Comparison of ENCODE assay signal across 8 mouse cellular contexts in the genomic region with DNA sequence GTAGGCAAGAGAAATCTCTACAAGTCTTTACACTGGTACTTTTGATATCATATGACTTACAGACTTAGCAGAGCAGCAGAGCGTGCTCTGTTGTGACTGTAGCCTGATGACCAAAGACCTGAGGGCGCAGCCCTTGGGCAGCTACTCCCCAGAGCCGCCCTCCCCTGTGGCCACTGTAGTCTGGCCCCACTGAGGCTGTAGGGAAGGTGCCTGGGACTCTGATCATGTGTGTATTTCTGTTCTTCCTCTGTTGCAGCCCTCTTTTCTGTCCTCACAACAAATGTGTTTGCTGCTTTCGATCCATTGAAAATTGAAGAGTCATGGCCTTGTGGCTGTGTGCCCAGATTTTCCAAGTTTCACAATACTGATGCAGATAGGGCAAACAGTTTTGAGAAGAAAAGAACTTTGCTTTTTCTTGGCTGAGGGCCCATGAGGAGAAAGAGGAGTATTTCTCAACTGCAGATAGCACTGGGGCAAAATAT. TPM values are rescaled to one million over a fixed set of nuclear protein-coding genes. Genes with fewer than 3 reads are reported as not detected.
DNase-seq lines count a peak whose midpoint lies in the region; ATAC-seq and TF ChIP-seq lines count a peak whose summit lies in the region.

No protein-coding gene starts in this region.

- peak; percentile 15 for DNase-seq in Patski (ENCODE audit: low read depth, low spot score)
- DNase-seq in embryonic facial prominence, embryonic 14.5 days (ENCODE audit: low spot score): peak; percentile 81
- peak; percentile 89 for DNase-seq in lung, postnatal 10 days
- no peak for DNase-seq in left cerebral cortex, postnatal 14 days (ENCODE audit: low spot score in 2 of 2)
- no peak for DNase-seq in c-Kit-positive CD71-positive TER-119-positive erythroid progenitor cells, embryonic 14.5 days (ENCODE audit: low spot score)

- H3K4me2 ChIP-seq in embryonic facial prominence, embryonic 14.5 days (ENCODE audit: low read depth, low read length): peak overlapping the region; percentile 69
- H3K4me2 ChIP-seq in heart, embryonic 13.5 days: peak overlapping the region; percentile 82
- peak overlapping the region; percentile 77 for H3K4me2 ChIP-seq in kidney, embryonic 15.5 days

- CTCF ChIA-PET in Patski (lab: Charles Lee): no interaction called here

- peak; percentile 84 for ATAC-seq in Patski
- ATAC-seq in embryonic facial prominence, embryonic 14.5 days (ENCODE audit: low read depth): peak; percentile 27; the same call in 1 of the 2 replicates
- ATAC-seq in heart, embryonic 13.5 days (ENCODE audit: extremely low read depth, insufficient number of reproducible peaks, low FRiP score, low TSS enrichment): no peak
- peak; percentile 88 for ATAC-seq in kidney, embryonic 15.5 days (replicated peaks; ENCODE audit: low FRiP score)

- TF ChIP-seq CTCF in Patski (IDR thresholded peaks at IDR 0.05): no peak
- no peak for TF ChIP-seq CTCF in small intestine, adult 2 months (IDR thresholded peaks at IDR 0.05; ENCODE audit: extremely low read depth, insufficient read length, insufficient replicate concordance, low read depth, low read length)

- H3K4me1 ChIP-seq in embryonic facial prominence, embryonic 14.5 days (ENCODE audit: control insufficient read depth, insufficient read depth, low read length): peaks cover 15% of the 10 kb centered on the region
- H3K4me1 ChIP-seq in heart, embryonic 13.5 days: peaks cover 28% of the 10 kb centered on the region
- peaks cover 32% of the 10 kb centered on the region for H3K4me1 ChIP-seq in kidney, embryonic 15.5 days
- peaks cover 11% of the 10 kb centered on the region; the same call in 1 of the 2 replicates for H3K4me1 ChIP-seq in small intestine, adult 2 months (ENCODE audit: control insufficient read depth, insufficient read depth, insufficient read length, low read length)

- H3K27me3 ChIP-seq in Patski: peaks cover 11% of the 10 kb centered on the region
- H3K27me3 ChIP-seq in embryonic facial prominence, embryonic 14.5 days (replicated peaks; ENCODE audit: control insufficient read depth, insufficient read depth, low read length): no peaks in the 10 kb centered on the region
- H3K27me3 ChIP-seq in heart, embryonic 13.5 days (replicated peaks): no peaks in the 10 kb centered on the region
- no peaks in the 10 kb centered on the region for H3K27me3 ChIP-seq in kidney, embryonic 15.5 days
- H3K27me3 ChIP-seq in small intestine, adult 2 months (ENCODE audit: control insufficient read depth, insufficient read depth, low read length): no peaks in the 10 kb centered on the region

- no peaks in the 10 kb centered on the region for H3K36me3 ChIP-seq in embryonic facial prominence, embryonic 14.5 days (ENCODE audit: control insufficient read depth, insufficient read depth, low read length)
- H3K36me3 ChIP-seq in heart, embryonic 13.5 days: no peaks in the 10 kb centered on the region
- no peaks in the 10 kb centered on the region for H3K36me3 ChIP-seq in kidney, embryonic 15.5 days
- 0 out of 2 replicates have a peak, but pooled peaks cover 2% of the 10 kb centered on the region for H3K36me3 ChIP-seq in small intestine, adult 2 months (ENCODE audit: control insufficient read depth, insufficient read depth, low read length)

- intact Hi-C loops in left cerebral cortex, postnatal 14 days (cut with DNase I): no loop called here

- in situ Hi-C loops in Patski (cut with MboI; ENCODE audit: low pct_unique_long_range_greater_than_20kb): no loop called here

- peak overlapping the region; percentile 45 for H3K4me3 ChIP-seq in embryonic facial prominence, embryonic 14.5 days (ENCODE audit: low read depth, low read length)
- H3K4me3 ChIP-seq in heart, embryonic 13.5 days: peak overlapping the region; percentile 66
- peak overlapping the region; percentile 61 for H3K4me3 ChIP-seq in kidney, embryonic 15.5 days (replicated peaks)
- H3K4me3 ChIP-seq in small intestine, adult 2 months (ENCODE audit: low read depth, low read length): peak overlapping the region; percentile 90

- POLR2A ChIA-PET in Patski (lab: Charles Lee): no interaction called here

- peak overlapping the region; percentile 56 for H3K9ac ChIP-seq in embryonic facial prominence, embryonic 14.5 days (ENCODE audit: low read depth, low read length)
- peak overlapping the region; percentile 83 for H3K9ac ChIP-seq in heart, embryonic 13.5 days
- peak overlapping the region; percentile 53; the same call in 1 of the 2 replicates for H3K9ac ChIP-seq in kidney, embryonic 15.5 days

- no peaks in the 10 kb centered on the region for H3K9me3 ChIP-seq in embryonic facial prominence, embryonic 14.5 days (ENCODE audit: control insufficient read depth, low read length)
- no peaks in the 10 kb centered on the region for H3K9me3 ChIP-seq in heart, embryonic 13.5 days
- H3K9me3 ChIP-seq in kidney, embryonic 15.5 days (replicated peaks): no peaks in the 10 kb centered on the region

- H3K27ac ChIP-seq in embryonic facial prominence, embryonic 14.5 days (replicated peaks; ENCODE audit: low read depth, low read length): peak overlapping the region; percentile 63
- H3K27ac ChIP-seq in heart, embryonic 13.5 days (replicated peaks): peak overlapping the region; percentile 78
- peak overlapping the region; percentile 87 for H3K27ac ChIP-seq in kidney, embryonic 15.5 days
- peak overlapping the region; percentile 94 for H3K27ac ChIP-seq in small intestine, adult 2 months (ENCODE audit: insufficient read depth, low read depth, low read length)

- WGBS in embryonic facial prominence, embryonic 14.5 days: 49% methylated on average over 4 of the region's 4 CpGs
- WGBS in heart, embryonic 13.5 days: 45% methylated on average over 4 of the region's 4 CpGs
- WGBS in kidney, embryonic 15.5 days: 30% methylated on average over 4 of the region's 4 CpGs
- 10% methylated on average over 4 of the region's 4 CpGs for WGBS in small intestine, adult 2 months

- peak; percentile 35; the same call in 1 of the 2 replicates for TF ChIP-seq POLR2A in small intestine, adult 2 months (IDR thresholded peaks at IDR 0.05; ENCODE audit: low read depth, low read length)

RNA-seq across cellular contexts. Expression of a gene that starts 1.0 kb away (rescaled TPM):
- 126 TPM for polyA plus RNA-seq in Patski (2021)
- 185 and 192 TPM in 2 replicates for polyA plus RNA-seq in embryonic facial prominence, embryonic 14.5 days (2014; fragmentation: Nextera tagmentation; extraction: Ambion mirVana)
- polyA plus RNA-seq in heart, embryonic 13.5 days (2015; fragmentation: Nextera tagmentation; extraction: Ambion mirVana): 103 and 121 TPM in 2 replicates
- polyA plus RNA-seq in kidney, embryonic 15.5 days (2015; fragmentation: Nextera tagmentation; extraction: Ambion mirVana): 221 and 251 TPM in 2 replicates
- 138 and 171 TPM in 2 replicates for polyA plus RNA-seq in small intestine, adult 2 months (2012; rRNA removed)
- 1 to 10 TPM; 8.2 to 8.6 TPM for total RNA-seq in left cerebral cortex, postnatal 14 days (2021)

Comparison
In these comparisons a context has a peak if more than half of its experiments do, and no peak if none do; other contexts are left out.
1. DNase-seq: peak in Patski (single experiment), embryonic facial prominence, embryonic 14.5 days (single experiment) and lung, postnatal 10 days (single experiment); none in left cerebral cortex, postnatal 14 days (0 of 2) and c-Kit-positive CD71-positive TER-119-positive erythroid progenitor cells, embryonic 14.5 days (single experiment).
2. Peak in every context shown above with its lines, with median percentiles within 50 percentile points of each other: H3K27ac ChIP-seq, H3K4me2 ChIP-seq, H3K4me3 ChIP-seq and H3K9ac ChIP-seq.